Mouse (Mus musculus) A20 (cell line): ENCODE measurements at regions not wholly inside any gene's neighbourhood (a gene's known extent, or its start where the extent isn't known, plus 50 kb on each side); places are given as distances from the start of the nearest gene placed in this dataset.

Experiments used
- DNase-seq: peaks from one replicate; pipeline ENCODE4 v3.0.0-alpha.2; 2011; ENCODE audit warnings: low read depth, low spot score

- DNase-seq = peak; percentile 49
These were observed 845.4 kb downstream of the Pcdh18 start for GRCm38 (mm10) chr3:48911758-48912157.

- no peak for DNase-seq
These were observed 866.7 kb downstream of the Pcdh18 start for GRCm38 (mm10) chr3:48890403-48890802.

- DNase-seq = no peak
These were observed 869.2 kb downstream of the Pcdh18 start for GRCm38 (mm10) chr3:48887885-48888284.

GRCm38 (mm10) chr3:48869527-48869926, 887.6 kb downstream of the Pcdh18 start:
- no peak for DNase-seq

- DNase-seq = peak; percentile 74
These were observed 911.0 kb downstream of the Pcdh18 start for GRCm38 (mm10) chr3:48846049-48846653.

- DNase-seq = no peak
These were observed 916.4 kb downstream of the Pcdh18 start for GRCm38 (mm10) chr3:48840692-48841091.

GRCm38 (mm10) chr3:48823360-48823759, 933.8 kb downstream of the Pcdh18 start:
- DNase-seq = no peak

GRCm38 (mm10) chr3:48804398-48804797, 952.7 kb downstream of the Pcdh18 start:
- no peak for DNase-seq

- no peak for DNase-seq
These were observed 985.4 kb downstream of the Pcdh18 start for GRCm38 (mm10) chr3:48771709-48772108.
